Mouse (Mus musculus) mammary gland, adult 2 months (tissue): ENCODE results near the gene Ttc30a2. TPM values are rescaled to one million over a fixed set of nuclear protein-coding genes. Genes with fewer than 3 reads are reported as not detected.

Experiments used
- polyA plus RNA-seq: library from polyadenylated mRNA; depleted of rRNA; stranded (reverse); fragments of >200 nt; gene quantifications from 2 replicates; pipeline ENCODE4 v1.2.3, GENCODE M21; 2012; ENCODE audit warnings: low replicate concordance; rRNA removed

Ttc30a2 gene
- 0.14 and 0.20 TPM in 2 replicates for polyA plus RNA-seq

GRCm38 (mm10) chr2:75977752-75978368 lies at the start of gene Ttc30a2:
Gene Ttc30a2, minus strand, starts transcription at chr2:75978170.

GRCm38 (mm10) chr2:75981440-75982081 lies 3.6 kb upstream of the Ttc30a2 start, which contains the start of gene Ttc30a1:
Gene Ttc30a1, minus strand, starts transcription at chr2:75981967.

GRCm38 (mm10) chr2:75938117-75939063 lies 39.6 kb downstream of the Ttc30a2 start, which contains the start of gene Ttc30b:
Gene Ttc30b, minus strand, starts transcription at chr2:75938585.

Other genes with a start within 250 kb of the Ttc30a2 start
- gene Agps, start 146.0 kb downstream of the Ttc30a2 start, polyA plus RNA-seq = 21.6 and 36.8 TPM in 2 replicates
- gene Ttc30b, start 39.6 kb downstream of the Ttc30a2 start, polyA plus RNA-seq = 12.7 and 14.1 TPM in 2 replicates
- 2.7 and 3.3 TPM in 2 replicates for gene Ttc30a1, start 3.8 kb upstream of the Ttc30a2 start, polyA plus RNA-seq